Mouse (Mus musculus) neural tube, embryonic 11.5 days (tissue): Measurements from ENCODE around the gene Csnk2a2. TPM values are rescaled to one million over a fixed set of nuclear protein-coding genes. Genes with fewer than 3 reads are reported as not detected.

Source experiments
- ATAC-seq: fragments of 200-750 bp; cut with Nextera tagmentation; 2 replicates; pipeline ENCODE4 v1.8.0; 2017; ENCODE audit warnings: moderate number of reproducible peaks, mild to moderate bottlenecking, moderate TSS enrichment, moderate library complexity; ENCODE audit not compliant: insufficient read depth, low FRiP score, low TSS enrichment
- DNase-seq: peaks from one replicate; pipeline ENCODE4 v3.0.0-alpha.2; 2015; ENCODE audit warnings: low spot score
- H3K27ac ChIP-seq: fragments of 300-500 bp; sonication (generic); 2 replicates; pipeline ENCODE4 v1.5.1; 2014; ENCODE audit warnings: low read depth, mild to moderate bottlenecking, low read length
- H3K27me3 ChIP-seq: fragments of 300-500 bp; sonication (generic); 2 replicates; pipeline ENCODE4 v1.6.1; 2014; ENCODE audit warnings: mild to moderate bottlenecking, low read length, mixed read lengths; ENCODE audit not compliant: control insufficient read depth, insufficient read depth
- H3K36me3 ChIP-seq: fragments of 300-500 bp; sonication (generic); 2 replicates; pipeline ENCODE4 v1.6.1; 2014; ENCODE audit warnings: mild to moderate bottlenecking, low read length, moderate library complexity, mixed read lengths; ENCODE audit not compliant: control insufficient read depth, insufficient read depth
- H3K4me1 ChIP-seq: fragments of 300-500 bp; sonication (generic); 2 replicates; pipeline ENCODE4 v1.6.1; 2014; ENCODE audit warnings: low read length, mixed read lengths; ENCODE audit not compliant: control insufficient read depth, insufficient read depth
- H3K4me2 ChIP-seq: fragments of 300-500 bp; sonication (generic); 2 replicates; pipeline ENCODE4 v1.6.1; 2014; ENCODE audit warnings: low read depth, mild to moderate bottlenecking, moderate library complexity
- H3K4me3 ChIP-seq: fragments of 300-500 bp; sonication (generic); 2 replicates; pipeline ENCODE4 v1.5.1; 2014; ENCODE audit warnings: low read depth, low read length
- H3K9ac ChIP-seq: fragments of 300-500 bp; sonication (generic); 2 replicates; pipeline ENCODE4 v1.6.1; 2014; ENCODE audit warnings: mild to moderate bottlenecking, low read length
- H3K9me3 ChIP-seq: fragments of 300-500 bp; sonication (generic); 2 replicates; pipeline ENCODE4 v1.6.1; 2016; ENCODE audit warnings: low read length; ENCODE audit not compliant: control insufficient read depth
- WGBS: fragments of 180-500 bp; shearing (Covaris S2); extraction: QIAGEN DNeasy Blood & Tissue Kit; methylation state at CpG from one replicate; pipeline ENCODE4 v1.1.7; 2014; 5-methylcytosine and 5-hydroxymethylcytosine counted together
- polyA plus RNA-seq: library from polyadenylated mRNA; unstranded; fragments of >200 nt; fragmentation: Nextera tagmentation; extraction: Ambion mirVana; gene quantifications from 2 replicates; pipeline ENCODE4 v1.2.1, GENCODE M21; 2014

Csnk2a2 gene
- polyA plus RNA-seq, 1 experiment from 2014 or later: 18.3 TPM

DNA sequence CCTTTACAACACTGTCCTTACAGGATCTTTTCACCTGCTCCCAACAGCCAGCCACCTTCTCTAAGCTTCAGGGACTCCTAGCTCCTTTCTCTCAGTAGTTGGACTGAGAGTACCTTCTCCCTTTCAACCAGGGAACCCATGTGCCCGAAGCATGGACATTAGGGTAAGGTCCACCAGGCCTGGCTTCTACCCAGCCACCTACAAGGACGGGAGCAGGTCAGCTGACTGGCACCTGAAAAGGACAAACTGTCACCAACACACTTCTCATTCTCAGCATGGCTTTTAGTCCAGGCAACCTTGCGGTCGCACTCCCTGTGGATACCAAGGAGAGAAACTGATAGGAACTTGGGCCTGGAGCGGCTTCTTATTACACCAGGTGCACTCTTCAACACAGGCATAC is 39.6 kb downstream of the Csnk2a2 start:
- 95% methylated on average over 5 of the region's 5 CpGs for WGBS

DNA sequence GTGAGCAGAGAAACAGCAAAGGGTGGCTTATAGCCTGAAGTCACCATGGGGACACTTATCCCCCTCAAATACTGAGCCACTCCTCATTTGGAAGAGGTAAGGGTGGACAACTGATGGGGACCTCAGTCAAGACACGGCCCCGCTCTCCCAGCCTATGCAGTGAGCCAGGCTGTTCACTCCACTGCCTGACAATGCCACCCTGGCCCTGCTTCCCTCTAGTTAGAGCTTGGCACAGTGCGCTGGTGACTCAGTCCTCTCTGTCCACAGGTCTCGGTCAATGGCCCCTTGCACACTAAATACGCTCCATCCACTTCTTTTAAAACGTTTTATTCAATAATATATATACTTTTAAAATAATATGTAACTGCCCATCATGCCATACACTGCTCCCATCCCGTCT is 42.2 kb downstream of the Csnk2a2 start:
- Histone ChIP-seq H3K27me3 (no peaks in the 10 kb centered on the region), H3K4me3 (no peak overlapping the region), H3K36me3 (peaks cover 12% of the 10 kb centered on the region), H3K4me1 (no peaks in the 10 kb centered on the region), H3K27ac (no peak overlapping the region), H3K4me2 (no peak overlapping the region), H3K9me3 (no peaks in the 10 kb centered on the region), H3K9ac (no peak overlapping the region)
- ATAC-seq: no peak
- DNase-seq: no peak
- 93% methylated on average over 7 of the region's 7 CpGs for WGBS

More for the DNA sequence above, 39.6 kb downstream of the Csnk2a2 start:
- H3K27me3 ChIP-seq: no peaks in the 10 kb centered on the region
- ATAC-seq: no peak
- no peak overlapping the region for H3K4me2 ChIP-seq
- no peaks in the 10 kb centered on the region for H3K9me3 ChIP-seq
- H3K27ac ChIP-seq: no peak overlapping the region
- H3K4me3 ChIP-seq: no peak overlapping the region
- H3K4me1 ChIP-seq: no peaks in the 10 kb centered on the region
- no peak for DNase-seq
- H3K36me3 ChIP-seq: peaks cover 12% of the 10 kb centered on the region
- H3K9ac ChIP-seq: no peak overlapping the region

DNA sequence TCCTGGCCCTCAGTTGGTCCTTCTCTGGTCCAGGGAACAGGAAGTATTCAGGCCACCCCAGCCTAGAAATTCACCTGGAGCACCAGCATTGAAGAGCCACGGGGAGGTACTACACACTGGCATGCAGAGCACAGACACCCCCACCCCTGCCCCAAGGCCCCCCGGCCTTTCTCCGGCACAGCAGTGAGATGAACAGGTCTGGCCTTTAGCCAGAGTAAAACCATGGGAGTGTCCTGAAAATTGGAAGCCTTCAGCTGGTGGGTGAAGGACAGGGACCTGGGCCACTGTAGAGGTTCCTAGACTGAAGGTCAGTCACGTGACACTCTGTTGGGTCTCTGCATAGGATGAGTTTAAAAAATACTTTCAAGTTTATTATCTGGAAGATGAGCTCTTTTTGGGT is 44.8 kb downstream of the Csnk2a2 start:
- DNase-seq: no peak
- Histone ChIP-seq H3K4me3 (no peak overlapping the region), H3K27me3 (no peaks in the 10 kb centered on the region), H3K4me1 (no peaks in the 10 kb centered on the region), H3K9me3 (no peaks in the 10 kb centered on the region), H3K4me2 (no peak overlapping the region), H3K9ac (no peak overlapping the region), H3K36me3 (peaks cover 6% of the 10 kb centered on the region), H3K27ac (no peak overlapping the region)
- 91% methylated on average over 4 of the region's 4 CpGs for WGBS
- no peak for ATAC-seq

DNA sequence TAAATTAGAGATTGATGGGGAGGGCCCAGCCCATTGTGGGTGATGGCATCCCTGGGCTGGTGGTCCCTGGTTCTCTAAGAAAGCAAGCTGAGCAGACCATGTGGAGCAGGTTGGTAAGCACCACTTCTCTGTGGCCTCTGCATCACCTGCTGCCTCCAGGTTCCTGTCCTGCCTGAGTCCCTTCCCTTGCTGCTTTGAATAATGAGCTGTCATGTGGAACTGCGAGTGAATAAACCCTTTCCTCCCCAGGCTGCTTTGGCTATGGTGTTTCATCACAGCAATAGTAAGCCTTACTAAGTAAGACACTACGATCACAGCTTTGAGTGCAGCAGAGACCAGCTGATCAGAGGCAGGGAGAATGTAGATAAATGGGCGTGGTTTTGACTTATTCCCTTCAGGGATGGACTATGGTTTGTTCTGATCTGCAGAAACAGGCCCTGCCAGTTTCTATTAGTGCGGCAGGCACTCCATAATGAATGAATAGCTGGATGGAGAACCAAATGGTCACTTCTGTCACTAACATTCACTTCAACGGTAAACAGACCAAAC is 48.3 kb downstream of the Csnk2a2 start:
- ATAC-seq (no peak), DNase-seq (no peak)
- WGBS: 60% methylated on average over 5 of the region's 5 CpGs
- H3K27me3 ChIP-seq: no peaks in the 10 kb centered on the region
- no peak overlapping the region for H3K4me2 ChIP-seq
- no peak overlapping the region for H3K9ac ChIP-seq
- H3K9me3 ChIP-seq: no peaks in the 10 kb centered on the region
- no peak overlapping the region for H3K4me3 ChIP-seq
- H3K36me3 ChIP-seq: no peaks in the 10 kb centered on the region
- H3K27ac ChIP-seq: no peak overlapping the region
- H3K4me1 ChIP-seq: no peaks in the 10 kb centered on the region

DNA sequence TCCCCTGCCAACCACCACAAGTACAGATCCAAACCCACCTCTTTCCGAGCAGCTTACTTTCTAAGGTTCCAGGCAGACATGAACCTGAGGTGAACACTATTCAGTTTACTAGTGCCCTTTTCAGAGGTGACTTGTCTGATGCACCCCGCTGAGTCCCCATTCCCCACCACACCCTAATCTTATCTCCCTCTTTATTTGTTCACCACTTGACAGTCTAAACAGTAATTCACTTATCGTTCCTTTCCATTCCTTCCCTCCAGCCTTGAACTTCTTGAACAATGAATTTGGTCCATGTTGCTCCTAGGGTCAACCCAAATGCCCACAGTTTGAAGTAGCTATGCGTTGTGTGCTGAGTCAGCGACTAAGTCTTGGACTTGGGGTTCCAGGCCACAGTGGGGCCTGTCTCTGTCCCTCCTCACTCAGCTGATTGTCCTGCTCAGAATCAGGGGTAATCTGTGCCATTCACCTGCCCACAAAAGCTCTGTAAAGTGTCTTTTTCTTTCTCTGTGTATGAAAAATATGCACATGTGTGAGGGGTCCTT is 49.6 kb downstream of the Csnk2a2 start:
- ATAC-seq: no peak
- no peaks in the 10 kb centered on the region for H3K9me3 ChIP-seq
- WGBS: 88% methylated on average over 5 of the region's 5 CpGs

DNA sequence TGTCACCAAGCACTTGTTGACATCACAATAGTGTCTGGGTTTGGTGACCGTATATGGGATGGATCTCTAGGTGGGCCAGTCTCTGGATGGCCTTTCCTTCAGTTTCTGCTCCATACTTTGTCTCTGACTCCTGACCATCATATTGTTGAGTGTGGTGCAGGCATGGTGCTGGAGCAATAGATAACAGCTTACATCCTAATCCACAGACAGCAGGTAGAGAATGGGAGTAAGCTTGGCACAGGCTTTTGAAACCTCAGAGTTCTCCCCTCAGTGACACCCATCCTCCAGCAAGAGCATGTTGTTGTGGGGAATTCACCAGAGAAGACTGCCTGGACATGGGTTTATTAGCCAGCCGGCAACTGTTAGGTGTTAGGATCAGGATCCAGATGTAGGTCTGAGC is 50.4 kb downstream of the Csnk2a2 start:
- Histone ChIP-seq H3K4me2 (no peak overlapping the region), H3K4me3 (no peak overlapping the region), H3K27me3 (no peaks in the 10 kb centered on the region), H3K27ac (no peak overlapping the region), H3K4me1 (no peaks in the 10 kb centered on the region), H3K9me3 (no peaks in the 10 kb centered on the region), H3K36me3 (no peaks in the 10 kb centered on the region), H3K9ac (no peak overlapping the region)
- ATAC-seq (no peak), DNase-seq (no peak)
- 95% methylated on average over 2 of the region's 2 CpGs for WGBS

More for the DNA sequence above, 49.6 kb downstream of the Csnk2a2 start:
- Histone ChIP-seq H3K27ac (no peak overlapping the region), H3K36me3 (no peaks in the 10 kb centered on the region), H3K4me2 (no peak overlapping the region), H3K9ac (no peak overlapping the region), H3K4me3 (no peak overlapping the region), H3K4me1 (no peaks in the 10 kb centered on the region), H3K27me3 (no peaks in the 10 kb centered on the region)
- no peak for DNase-seq

DNA sequence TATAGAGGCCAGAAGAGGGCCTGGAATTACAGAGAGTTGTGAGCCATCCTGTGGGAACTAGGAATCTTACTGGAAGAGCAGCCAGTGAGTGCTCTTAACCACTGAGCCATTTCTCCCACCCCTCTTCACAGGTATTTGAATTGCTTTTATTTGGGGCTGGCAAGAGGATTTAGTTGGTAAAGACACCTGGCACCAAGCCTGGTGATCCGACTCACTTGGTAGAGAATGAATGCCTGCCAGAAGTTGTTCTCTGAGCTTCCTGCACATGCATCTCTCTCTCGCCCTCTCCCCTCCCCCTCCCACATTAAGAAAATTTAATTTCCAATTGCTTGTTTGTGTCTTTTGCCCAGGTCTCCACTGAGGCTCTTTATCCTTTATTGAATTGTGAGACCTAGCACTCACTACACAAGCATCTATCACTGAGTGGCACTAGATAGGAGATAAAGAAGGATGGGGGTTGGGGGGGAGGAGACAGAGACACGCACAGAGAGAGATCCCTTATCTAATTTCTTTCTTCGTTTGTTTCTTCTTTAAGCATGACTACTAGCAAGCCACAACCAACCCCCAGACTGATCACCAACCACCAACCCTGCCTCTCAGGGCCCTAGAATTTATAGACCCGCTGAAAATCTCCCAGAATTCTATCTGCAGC is 52.4 kb downstream of the Csnk2a2 start:
- WGBS: 66% methylated on average over 5 of the region's 5 CpGs
- DNase-seq: no peak

DNA sequence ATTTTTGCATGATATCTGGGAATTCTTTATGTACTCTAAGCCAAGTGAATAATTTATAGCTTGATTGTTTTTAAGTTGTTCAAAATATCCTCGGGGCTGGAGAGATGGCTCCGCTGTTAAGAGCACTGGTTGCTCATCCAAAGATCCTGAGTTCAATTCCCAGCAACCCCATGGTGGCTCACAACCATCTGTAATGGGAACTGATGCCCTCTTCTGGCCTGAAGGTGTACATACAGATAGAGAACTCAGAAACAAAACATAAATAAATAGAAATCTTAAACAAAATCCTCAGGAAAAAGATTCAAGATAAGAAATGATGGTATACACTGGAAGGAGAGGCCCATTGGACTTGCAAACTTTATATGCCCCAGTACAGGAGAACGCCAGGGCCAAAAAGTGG is 53.9 kb downstream of the Csnk2a2 start:
- H3K9ac ChIP-seq: no peak overlapping the region
- WGBS: 86% methylated on average over 3 of the region's 3 CpGs
- ATAC-seq (no peak), DNase-seq (no peak)
- H3K4me2 ChIP-seq: no peak overlapping the region
- H3K27ac ChIP-seq: no peak overlapping the region
- no peak overlapping the region for H3K4me3 ChIP-seq
- no peaks in the 10 kb centered on the region for H3K36me3 ChIP-seq
- H3K4me1 ChIP-seq: peaks cover 7% of the 10 kb centered on the region
- H3K27me3 ChIP-seq: no peaks in the 10 kb centered on the region
- H3K9me3 ChIP-seq: no peaks in the 10 kb centered on the region

More for the DNA sequence above, 52.4 kb downstream of the Csnk2a2 start:
- Histone ChIP-seq H3K9me3 (no peaks in the 10 kb centered on the region), H3K27me3 (no peaks in the 10 kb centered on the region), H3K36me3 (no peaks in the 10 kb centered on the region), H3K4me1 (peaks cover 7% of the 10 kb centered on the region), H3K27ac (no peak overlapping the region), H3K9ac (no peak overlapping the region), H3K4me2 (no peak overlapping the region), H3K4me3 (no peak overlapping the region)
- no peak for ATAC-seq

DNA sequence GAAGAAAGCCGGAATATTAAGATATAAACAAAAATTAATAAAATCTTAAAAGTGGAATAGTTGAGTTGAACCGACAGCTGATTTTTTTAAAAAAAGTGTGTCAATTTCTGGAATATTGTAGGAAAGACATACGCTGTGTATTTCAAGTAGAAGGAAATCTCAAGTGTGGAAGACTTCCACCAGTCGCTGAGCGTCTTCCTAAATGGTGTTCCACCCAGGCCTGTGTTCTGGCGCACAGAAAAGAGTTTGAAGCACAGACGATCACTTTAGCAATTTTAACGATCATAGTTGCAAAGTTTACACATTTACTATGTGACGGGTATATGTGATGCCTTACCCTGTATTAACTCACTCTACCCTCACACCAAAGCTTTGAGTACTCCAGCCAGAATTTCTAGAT is 54.4 kb downstream of the Csnk2a2 start:
- 95% methylated on average over 9 of the region's 9 CpGs for WGBS
- no peaks in the 10 kb centered on the region for H3K27me3 ChIP-seq
- H3K4me2 ChIP-seq: no peak overlapping the region; the same call in 1 of the 2 replicates
- H3K4me3 ChIP-seq: no peak overlapping the region
- no peaks in the 10 kb centered on the region for H3K36me3 ChIP-seq
- H3K4me1 ChIP-seq: peaks cover 7% of the 10 kb centered on the region
- DNase-seq (no peak), ATAC-seq (no peak)
- H3K9ac ChIP-seq: no peak overlapping the region
- no peaks in the 10 kb centered on the region for H3K9me3 ChIP-seq
- no peak overlapping the region for H3K27ac ChIP-seq
